ENCODE assay signal across 7 mouse cellular contexts in the genomic region with DNA sequence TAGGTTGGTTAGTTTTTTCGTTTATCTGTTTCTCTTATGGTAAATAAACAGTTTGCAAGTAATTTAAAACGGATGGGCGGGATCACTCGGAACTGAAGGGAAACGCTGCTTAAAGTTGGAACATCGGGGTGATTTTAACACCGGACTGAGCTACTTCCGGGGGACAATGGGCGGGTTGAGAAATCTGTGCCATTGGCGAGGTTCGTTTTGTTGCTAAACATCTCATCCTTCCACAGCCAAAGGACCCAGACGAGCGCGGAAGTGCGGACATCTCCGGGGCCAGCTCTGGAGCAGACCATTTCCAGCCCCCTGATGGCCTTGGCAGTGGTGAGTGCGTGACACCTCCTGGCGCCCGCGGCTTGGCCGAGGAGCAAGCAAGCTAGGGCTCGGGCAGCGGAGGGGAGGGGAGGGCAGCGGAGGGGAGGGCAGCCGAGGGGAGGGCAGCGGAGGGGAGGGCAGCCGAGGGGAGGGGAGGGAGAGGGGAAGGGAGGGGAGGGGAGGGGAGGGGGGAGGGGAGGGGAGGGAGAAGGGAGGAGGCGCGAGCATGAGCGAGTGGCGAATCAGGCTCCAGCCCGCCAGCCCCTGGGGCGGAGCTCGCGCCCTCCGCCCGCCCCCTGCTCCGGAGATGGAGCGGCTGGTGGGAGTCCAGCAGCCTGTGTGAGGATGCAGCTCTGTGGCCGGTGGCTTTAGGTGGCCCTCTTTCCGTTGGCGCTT. TPM values are rescaled to one million over a fixed set of nuclear protein-coding genes. Genes with fewer than 3 reads are reported as not detected.
DNase-seq lines count a peak whose midpoint lies in the region; ATAC-seq lines count a peak whose summit lies in the region.

No protein-coding gene starts in this region.

- no peaks in the 10 kb centered on the region for H3K27me3 ChIP-seq in intestine, embryonic 15.5 days (replicated peaks)
- H3K27me3 ChIP-seq in midbrain, embryonic 11.5 days (ENCODE audit: control insufficient read depth, insufficient read depth, low read length) = no peaks in the 10 kb centered on the region

- 17% methylated on average over 31 of the region's 42 CpGs for WGBS in intestine, embryonic 15.5 days
- WGBS in midbrain, embryonic 11.5 days = 15% methylated on average over 31 of the region's 42 CpGs

- H3K36me3 ChIP-seq in intestine, embryonic 15.5 days = no peaks in the 10 kb centered on the region
- H3K36me3 ChIP-seq in midbrain, embryonic 11.5 days (ENCODE audit: control insufficient read depth, insufficient read depth, low read length) = no peaks in the 10 kb centered on the region

- H3K9ac ChIP-seq in intestine, embryonic 15.5 days = peak overlapping the region; percentile 45
- H3K9ac ChIP-seq in midbrain, embryonic 11.5 days (ENCODE audit: low read length) = peak overlapping the region; percentile 47; the same call in 1 of the 2 replicates

- peak overlapping the region; percentile 53 for H3K4me2 ChIP-seq in intestine, embryonic 15.5 days (replicated peaks)
- peak overlapping the region; percentile 38 for H3K4me2 ChIP-seq in midbrain, embryonic 11.5 days

- peak overlapping the region; percentile 91 for H3K27ac ChIP-seq in intestine, embryonic 15.5 days
- H3K27ac ChIP-seq in midbrain, embryonic 11.5 days (ENCODE audit: low read depth, low read length) = peak overlapping the region; percentile 27; the same call in 1 of the 2 replicates

- intact Hi-C loops in gastrocnemius, postnatal 36 days (cut with DNase I) = no loop called here
- intact Hi-C loops in left cerebral cortex, postnatal 36 days (cut with DNase I) = loop anchor here (5.0 kb wide), 1 partner anchor 84 kb away; no protein-coding TSS in a partner anchor

- ATAC-seq in intestine, embryonic 15.5 days = peak; percentile 97
- peak; percentile 99 for ATAC-seq in midbrain, embryonic 11.5 days (ENCODE audit: low FRiP score)

- H3K4me1 ChIP-seq in intestine, embryonic 15.5 days (replicated peaks) = no peaks in the 10 kb centered on the region
- H3K4me1 ChIP-seq in midbrain, embryonic 11.5 days (ENCODE audit: control insufficient read depth, insufficient read depth, low read length) = no peaks in the 10 kb centered on the region

- DNase-seq in adrenal gland, adult 8-10 months = peak; percentile 56
- DNase-seq in embryo, embryonic 11.5 days (ENCODE audit: low read depth, low spot score) = peak; percentile 45
- peak; percentile 54 to 58 for DNase-seq in gastrocnemius, postnatal 36 days
- peak; percentile 60 to 68 for DNase-seq in left cerebral cortex, postnatal 36 days (ENCODE audit: low spot score in 2 of 2)
- DNase-seq in midbrain, embryonic 11.5 days (ENCODE audit: low spot score, missing footprints) = peak; percentile 95
- peak; percentile 57 for DNase-seq in skeletal muscle tissue, adult 2 months (ENCODE audit: low read depth, low spot score)

- H3K4me3 ChIP-seq in intestine, embryonic 15.5 days (replicated peaks) = peak overlapping the region; percentile 54
- peak overlapping the region; percentile 37 for H3K4me3 ChIP-seq in midbrain, embryonic 11.5 days (ENCODE audit: low read depth, low read length)

- no peaks in the 10 kb centered on the region for H3K9me3 ChIP-seq in intestine, embryonic 15.5 days
- no peaks in the 10 kb centered on the region for H3K9me3 ChIP-seq in midbrain, embryonic 11.5 days (ENCODE audit: control insufficient read depth, low read length)

RNA-seq across cellular contexts. Expression of a gene that starts 1.6 kb away (rescaled TPM):
- total RNA-seq in adrenal gland, adult 8-10 months (2022) = 10 to 100 TPM; 14.3 to 18.6 (median 16.6) TPM
- 1 to 10 TPM; 2.4 to 2.8 TPM for total RNA-seq in gastrocnemius, postnatal 36 days (2021)
- polyA plus RNA-seq in intestine, embryonic 15.5 days (2015; fragmentation: Nextera tagmentation; extraction: Ambion mirVana) = 23.5 and 27.2 TPM in 2 replicates
- 10 to 100 TPM; 28.9 to 29.3 TPM for total RNA-seq in left cerebral cortex, postnatal 36 days (2021)
- 13.2 and 13.3 TPM in 2 replicates for polyA plus RNA-seq in midbrain, embryonic 11.5 days (2014; fragmentation: Nextera tagmentation; extraction: Ambion mirVana)

RNA-seq across cellular contexts. Expression of a gene that starts 31.5 kb away (rescaled TPM):
- total RNA-seq in adrenal gland, adult 8-10 months (2022) = not detected
- not detected for total RNA-seq in gastrocnemius, postnatal 36 days (2021)
- not detected in 2 replicates for polyA plus RNA-seq in intestine, embryonic 15.5 days (2015; fragmentation: Nextera tagmentation; extraction: Ambion mirVana)
- total RNA-seq in left cerebral cortex, postnatal 36 days (2021) = under 1 TPM; 0.32 to 0.48 TPM
- 0.11 TPM in 1 of 2 replicates, not detected in the other for polyA plus RNA-seq in midbrain, embryonic 11.5 days (2014; fragmentation: Nextera tagmentation; extraction: Ambion mirVana)

Comparison
In these comparisons a context has a peak if more than half of its experiments do, and no peak if none do; other contexts are left out.
1. Peak in every context shown above with its lines: DNase-seq, ATAC-seq, H3K4me3 ChIP-seq and H3K27ac ChIP-seq.
2. DNase-seq: peak in every context shown above with its lines; median percentile 95 in midbrain, embryonic 11.5 days; 64 in left cerebral cortex, postnatal 36 days; 57 in skeletal muscle tissue, adult 2 months; 56 in adrenal gland, adult 8-10 months; 56 in gastrocnemius, postnatal 36 days; 45 in embryo, embryonic 11.5 days.
3. RNA of a gene that starts 1.6 kb away (total RNA-seq): 28.9 to 29.3 TPM in left cerebral cortex, postnatal 36 days and 14.3 to 18.6 TPM in adrenal gland, adult 8-10 months; 2.4 to 2.8 TPM in gastrocnemius, postnatal 36 days; every median in the first group is over 4 times any median in the second.